Mouse (Mus musculus) gastrocnemius, adult 2 months (tissue): ENCODE results near the gene Resp18. TPM values are rescaled to one million over a fixed set of nuclear protein-coding genes. Genes with fewer than 3 reads are reported as not detected.

ENCODE experiments used
- DNase-seq: peaks from one replicate; pipeline ENCODE4 v3.0.0; 2022
- H3K27ac ChIP-seq: fragments of 200-600 bp; 2 replicates; pipeline ENCODE4 v1.8.1; 2022; ENCODE audit warnings: mild to moderate bottlenecking
- H3K4me3 ChIP-seq: fragments of 200-600 bp; 2 replicates; pipeline ENCODE4 v1.8.1; 2022; ENCODE audit warnings: mild to moderate bottlenecking, moderate library complexity
- CTCF ChIP-seq: fragments of 200-600 bp; IDR thresholded peaks from 2 replicates; pipeline ENCODE4 v1.8.1; 2022; ENCODE audit warnings: antibody characterized with exemption, mild to moderate bottlenecking, moderate library complexity
- intact Hi-C: fragments of 180-260 bp; cut with DNase I; formaldehyde crosslinking; loops from one replicate; pipeline ENCODE4 v1.15.1; 2025
- long read RNA-seq, 2 experiments: library from polyadenylated mRNA; stranded (forward); transcript quantifications; one replicate each; pipeline ENCODE4 v2.0.0; 2021
- total RNA-seq, 2 experiments: library from RNA; stranded (reverse); gene quantifications; 2 replicates each; pipeline ENCODE4 v1.2.3; 2021

Gene Resp18
- not detected for total RNA-seq
- long read RNA-seq, experiment 1: 0 reads
- long read RNA-seq, experiment 2: 0 reads

- Histone ChIP-seq H3K4me3 (no peak within 1 kb of the TSS), H3K27ac (no peak within 1 kb of the TSS)
- intact Hi-C loops: no loop called here
- no peak for TF ChIP-seq CTCF
- DNase-seq: no peak
Observed at GRCm38 (mm10) chr1:75278228-75278627, at the start of gene Resp18. Gene Resp18 (minus strand): TSS chr1:75278415.

GRCm38 (mm10) chr1:75327461-75327860 lies 49.2 kb upstream of the Resp18 start:
- no peak overlapping the region for H3K27ac ChIP-seq
- DNase-seq: no peak
- TF ChIP-seq CTCF: peak; percentile 6; the same call in 1 of the 2 replicates
- intact Hi-C loops: no loop called here
- H3K4me3 ChIP-seq: no peak overlapping the region

GRCm38 (mm10) chr1:75319166-75319565 lies 41.0 kb upstream of the Resp18 start:
- TF ChIP-seq CTCF: no peak

GRCm38 (mm10) chr1:75318736-75319135 lies 40.5 kb upstream of the Resp18 start:
- H3K27ac ChIP-seq: no peak overlapping the region
- no peak for TF ChIP-seq CTCF
- DNase-seq: no peak
- H3K4me3 ChIP-seq: no peak overlapping the region
- intact Hi-C loops: loop anchor here (5.0 to 10.0 kb wide), 3 partner anchors 66 to 924 kb away; partner anchors contain the start of genes Bcs1l, Ctdsp1 and Zfp142

More at GRCm38 (mm10) chr1:75319166-75319565, 41.0 kb upstream of the Resp18 start:
- H3K27ac ChIP-seq: no peak overlapping the region
- no peak overlapping the region for H3K4me3 ChIP-seq
- DNase-seq: no peak
- intact Hi-C loops: loop anchor here (5.0 to 10.0 kb wide), 3 partner anchors 67 to 924 kb away; partner anchors contain the start of genes Bcs1l, Ctdsp1 and Zfp142

GRCm38 (mm10) chr1:75318301-75318700 lies 40.1 kb upstream of the Resp18 start:
- peak overlapping the region; percentile 61 for H3K4me3 ChIP-seq
- no peak for DNase-seq
- intact Hi-C loops: loop anchor here (5.0 to 10.0 kb wide), 3 partner anchors 66 to 924 kb away; partner anchors contain the start of genes Bcs1l, Ctdsp1 and Zfp142
- peak overlapping the region; percentile 88 for H3K27ac ChIP-seq
- TF ChIP-seq CTCF: no peak

GRCm38 (mm10) chr1:75317241-75318201 lies 39.3 kb upstream of the Resp18 start, which contains the start of gene Dnpep:
Gene Dnpep (minus strand): TSS chr1:75317990.
- H3K27ac ChIP-seq: peak within 1 kb of the TSS; percentile 100
- peak within 1 kb of the TSS; percentile 97 for H3K4me3 ChIP-seq
- DNase-seq: peak; percentile 100
- TF ChIP-seq CTCF: peak; percentile 73
- intact Hi-C loops: loop anchor here (5.0 to 10.0 kb wide), 3 partner anchors 65 to 923 kb away; partner anchors contain the start of genes Bcs1l, Ctdsp1 and Zfp142

- Histone ChIP-seq H3K27ac (peak overlapping the region; percentile 100), H3K4me3 (peak overlapping the region; percentile 97)
- intact Hi-C loops: loop anchor here (5.0 to 10.0 kb wide), 3 partner anchors 65 to 922 kb away; partner anchors contain the start of genes Bcs1l, Ctdsp1 and Zfp142
- peak; percentile 92 for DNase-seq
- peak; percentile 37; the same call in 1 of the 2 replicates for TF ChIP-seq CTCF
Observed at GRCm38 (mm10) chr1:75316861-75317240, 38.6 kb upstream of the Resp18 start.

GRCm38 (mm10) chr1:75315456-75316365 lies 37.5 kb upstream of the Resp18 start:
- no peak for DNase-seq

GRCm38 (mm10) chr1:75315011-75315410 lies 36.8 kb upstream of the Resp18 start:
- Histone ChIP-seq H3K4me3 (no peak overlapping the region), H3K27ac (no peak overlapping the region)
- no peak for TF ChIP-seq CTCF
- DNase-seq: no peak
- intact Hi-C loops: loop anchor here (5.0 to 10.0 kb wide), 3 partner anchors 63 to 920 kb away; partner anchors contain the start of genes Bcs1l, Ctdsp1 and Zfp142

More at GRCm38 (mm10) chr1:75315456-75316365, 37.5 kb upstream of the Resp18 start:
- Histone ChIP-seq H3K27ac (peak overlapping the region; percentile 100), H3K4me3 (peak overlapping the region; percentile 97)
- intact Hi-C loops: loop anchor here (5.0 to 10.0 kb wide), 3 partner anchors 63 to 921 kb away; partner anchors contain the start of genes Bcs1l, Ctdsp1 and Zfp142
- TF ChIP-seq CTCF: no peak

GRCm38 (mm10) chr1:75311694-75312093 lies 33.5 kb upstream of the Resp18 start:
- intact Hi-C loops: loop anchor here (10.0 kb wide), 1 partner anchor 917 kb away; the partner anchor contains the start of gene Ctdsp1

GRCm38 (mm10) chr1:75304662-75305061 lies 26.4 kb upstream of the Resp18 start:
- no peak overlapping the region for H3K27ac ChIP-seq
- DNase-seq: no peak
- no peak for TF ChIP-seq CTCF

More at GRCm38 (mm10) chr1:75311694-75312093, 33.5 kb upstream of the Resp18 start:
- H3K27ac ChIP-seq: no peak overlapping the region
- no peak overlapping the region for H3K4me3 ChIP-seq
- DNase-seq: no peak
- no peak for TF ChIP-seq CTCF

More at GRCm38 (mm10) chr1:75304662-75305061, 26.4 kb upstream of the Resp18 start:
- H3K4me3 ChIP-seq: no peak overlapping the region
- intact Hi-C loops: no loop called here
